Mouse (Mus musculus) bone marrow macrophage, adult 2 months (primary cell): ENCODE measurements around the gene Syn3.

Source experiments
- CTCF ChIP-seq: IDR thresholded peaks from 2 replicates; pipeline ENCODE4 v1.5.1; 2012; ENCODE audit warnings: low read depth, mild to moderate bottlenecking, low read length, moderate library complexity
- POLR2A ChIP-seq: IDR thresholded peaks from 2 replicates; pipeline ENCODE4 v1.6.1; 2012; ENCODE audit warnings: mild to moderate bottlenecking, low read depth, low read length, borderline replicate concordance

- TF ChIP-seq CTCF: no peak
- TF ChIP-seq POLR2A: no peak
Measured at GRCm38 (mm10) chr10:86258992-86259391, 239.7 kb downstream of the Syn3 start.
